Mouse (Mus musculus) retina, postnatal 7 days (tissue): ENCODE measurements around the gene Arap1.

Experiments used
- DNase-seq: peaks from one replicate; pipeline ENCODE4 v3.0.0-alpha.2; 2012; ENCODE audit warnings: low read depth, low spot score

Gene Arap1

DNA sequence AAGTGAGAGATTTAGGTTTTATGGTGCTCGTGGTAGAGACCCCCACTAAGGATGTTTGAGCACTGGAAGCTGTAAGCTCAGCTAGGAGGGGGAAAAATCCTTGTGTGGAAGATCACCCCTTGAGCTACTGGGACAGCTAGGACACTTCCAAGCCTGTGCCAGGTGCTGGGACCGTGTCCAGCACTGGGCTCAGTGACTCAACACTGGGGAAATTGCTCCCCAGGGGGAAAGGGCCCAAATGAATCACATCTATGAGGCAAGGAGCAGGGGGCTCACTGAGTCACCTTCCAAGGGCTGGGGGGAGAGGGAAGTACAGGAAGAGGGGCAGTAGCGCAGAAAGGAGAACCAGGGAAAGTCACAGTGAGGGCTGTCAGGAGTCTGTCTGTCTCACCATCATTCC lies 102.0 kb downstream of the Arap1 start:
- no peak for DNase-seq

DNA sequence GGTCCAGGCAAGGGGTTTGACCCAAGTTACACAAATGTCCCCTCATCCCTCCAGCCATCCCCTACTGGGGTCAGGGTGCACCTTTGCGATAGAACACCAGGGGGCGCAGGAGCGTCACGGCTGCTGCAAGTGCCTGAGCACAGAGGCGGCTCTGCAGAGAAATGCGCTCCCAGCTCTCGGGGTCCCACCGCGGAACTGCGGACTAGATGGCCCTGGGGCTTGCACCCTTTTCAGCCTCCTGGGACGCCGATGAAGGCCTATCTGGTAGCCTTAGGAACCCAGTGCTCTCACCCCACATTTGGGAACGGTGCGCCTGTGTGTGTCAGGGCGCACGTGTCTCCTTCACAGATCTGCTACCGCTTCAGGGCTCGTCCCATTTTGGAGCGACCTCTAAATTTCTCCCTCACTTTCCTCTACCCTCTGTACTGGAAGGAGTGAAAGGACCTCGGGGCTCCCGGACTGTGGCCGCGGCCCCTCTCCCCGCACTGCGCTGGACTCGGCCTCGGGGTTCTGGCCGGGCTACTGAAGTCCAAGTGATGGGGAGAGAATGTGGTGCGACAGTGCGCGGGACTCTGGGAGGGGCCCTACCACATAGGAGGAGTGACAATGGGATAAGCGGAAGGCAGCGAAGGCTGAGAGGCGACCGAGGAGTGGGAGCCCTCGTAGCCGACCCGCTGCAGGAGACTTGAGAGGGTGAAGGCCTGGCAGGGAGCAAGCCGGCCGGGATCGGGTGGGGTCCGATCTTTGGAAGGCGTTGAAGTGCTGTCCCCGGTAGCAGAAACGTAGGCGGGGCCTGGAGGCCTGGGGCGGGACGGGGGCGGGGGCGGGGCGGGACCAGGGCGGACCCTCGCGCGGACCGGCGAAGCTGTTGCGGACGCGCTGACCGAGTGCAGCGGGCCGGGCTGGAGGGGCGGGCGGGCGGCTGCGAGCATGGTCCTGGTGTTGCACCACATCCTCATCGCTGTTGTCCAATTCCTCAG lies 102.8 kb downstream of the Arap1 start:
- DNase-seq = peak; percentile 72

DNA sequence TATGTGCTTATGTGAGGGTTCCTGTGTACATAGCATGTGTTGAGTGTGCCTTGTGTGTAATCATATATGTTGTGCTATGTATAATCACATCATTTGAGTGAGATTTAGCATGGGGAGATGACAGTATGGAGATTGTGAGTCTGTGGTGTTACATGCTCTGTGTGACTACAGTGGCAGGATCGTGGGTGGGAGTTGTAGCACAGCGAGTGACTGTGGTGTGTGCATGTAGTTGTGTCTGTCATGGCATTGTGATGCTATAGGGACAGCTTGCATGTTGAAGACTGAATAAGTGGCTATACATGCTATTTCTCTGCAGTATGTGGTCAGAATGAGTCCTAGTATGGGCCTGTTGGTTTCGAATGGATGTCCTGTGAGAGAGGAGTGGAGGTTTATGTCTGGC lies 104.8 kb downstream of the Arap1 start:
- no peak for DNase-seq

DNA sequence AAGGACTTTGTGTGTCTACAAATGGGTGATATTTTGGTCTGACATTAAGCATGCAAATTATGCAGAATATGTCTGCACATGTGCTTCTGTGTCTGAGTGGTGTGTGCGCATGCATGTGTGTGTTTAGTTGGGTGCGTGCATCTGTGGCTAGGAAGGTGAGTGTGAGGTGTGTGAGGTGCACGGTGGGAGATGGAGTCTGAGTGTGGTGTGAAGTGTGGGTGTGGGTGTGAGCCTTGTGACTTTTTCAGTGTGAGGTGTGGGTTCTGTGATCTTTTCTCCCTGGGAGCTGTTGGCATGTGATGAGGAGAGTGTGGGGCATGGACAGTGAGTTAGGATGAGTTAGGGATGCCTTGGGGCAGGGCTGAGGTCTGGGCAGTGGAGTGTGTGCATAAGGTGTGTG lies 105.4 kb downstream of the Arap1 start:
- DNase-seq = no peak

DNA sequence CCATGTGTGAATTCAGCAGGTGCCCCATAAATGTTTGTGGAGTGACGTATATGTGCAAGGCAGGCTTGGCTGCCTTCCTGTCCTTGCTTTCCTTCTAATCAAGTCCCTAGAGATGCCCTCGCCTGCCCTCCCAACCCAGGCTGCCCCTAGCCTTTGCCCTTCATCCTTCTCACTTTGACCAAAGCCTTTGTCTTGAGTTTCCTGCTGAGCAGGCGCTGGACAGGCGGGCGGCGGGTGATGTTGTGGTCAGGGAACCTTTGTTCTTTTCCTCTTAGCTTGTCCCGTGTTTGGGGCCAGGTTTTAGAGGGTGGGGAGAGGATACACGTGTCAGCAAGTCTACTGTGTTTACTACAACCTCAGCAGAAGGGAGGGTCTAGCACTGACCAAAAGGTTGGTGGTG lies 105.9 kb downstream of the Arap1 start:
- no peak for DNase-seq

DNA sequence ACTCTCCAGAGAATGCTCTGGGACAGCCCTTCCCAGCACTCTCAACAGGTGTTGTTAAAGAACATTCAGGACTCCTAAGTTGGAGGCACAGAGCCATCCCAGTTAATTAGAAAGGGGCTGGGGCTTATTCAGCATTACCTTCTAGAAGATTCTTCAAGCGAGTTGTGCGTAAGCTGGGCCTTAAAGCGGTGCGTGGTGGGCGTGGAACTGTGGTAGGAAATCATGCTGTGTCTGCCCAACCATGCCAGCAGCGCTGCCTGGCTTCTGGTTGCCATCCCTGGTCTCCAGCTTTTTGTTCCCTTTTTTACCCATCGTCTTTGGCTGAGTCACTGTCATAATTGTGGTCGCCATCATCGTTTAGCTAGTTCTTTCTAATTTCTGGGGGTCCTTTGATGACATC lies 106.6 kb downstream of the Arap1 start:
- no peak for DNase-seq

DNA sequence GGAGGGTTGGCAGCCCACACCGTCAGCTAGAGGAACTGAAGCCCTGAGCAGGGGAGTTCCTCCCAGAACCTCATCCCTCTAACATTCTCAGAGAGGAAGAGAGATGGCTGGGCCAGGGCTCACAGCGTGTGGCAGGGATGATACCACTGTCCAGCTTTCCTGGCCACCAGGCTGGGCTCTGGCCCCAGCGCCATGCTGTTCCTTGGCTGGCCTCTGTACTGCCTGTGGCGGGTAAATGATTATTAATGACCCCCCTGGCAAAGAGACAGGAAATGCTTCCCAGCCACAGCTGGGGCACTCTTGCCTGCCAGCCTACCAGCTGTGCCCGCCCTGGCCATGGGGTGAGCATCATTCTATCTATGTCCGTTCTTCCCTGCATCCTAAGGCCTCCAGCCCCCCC lies 107.3 kb downstream of the Arap1 start:
- no peak for DNase-seq

DNA sequence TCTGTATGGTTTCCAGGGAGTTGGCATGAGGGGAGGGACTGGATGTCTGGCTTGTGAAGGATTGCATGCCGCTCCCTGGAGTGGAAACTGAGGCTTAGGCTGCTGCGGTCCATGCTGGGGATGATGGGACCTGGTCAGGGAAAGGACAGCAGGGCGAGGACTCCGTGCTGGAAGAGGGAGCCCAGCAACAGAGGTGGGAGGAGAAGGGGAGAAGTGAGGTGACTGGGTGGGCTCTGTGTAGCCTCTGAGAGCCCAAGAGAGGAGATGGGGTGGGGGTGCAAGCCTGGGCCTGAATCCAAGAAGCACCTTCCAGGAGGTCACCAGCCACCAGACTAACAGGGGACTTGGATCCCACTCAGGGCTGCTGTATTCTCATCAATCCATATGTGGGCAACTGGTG lies 108.5 kb downstream of the Arap1 start:
- no peak for DNase-seq

DNA sequence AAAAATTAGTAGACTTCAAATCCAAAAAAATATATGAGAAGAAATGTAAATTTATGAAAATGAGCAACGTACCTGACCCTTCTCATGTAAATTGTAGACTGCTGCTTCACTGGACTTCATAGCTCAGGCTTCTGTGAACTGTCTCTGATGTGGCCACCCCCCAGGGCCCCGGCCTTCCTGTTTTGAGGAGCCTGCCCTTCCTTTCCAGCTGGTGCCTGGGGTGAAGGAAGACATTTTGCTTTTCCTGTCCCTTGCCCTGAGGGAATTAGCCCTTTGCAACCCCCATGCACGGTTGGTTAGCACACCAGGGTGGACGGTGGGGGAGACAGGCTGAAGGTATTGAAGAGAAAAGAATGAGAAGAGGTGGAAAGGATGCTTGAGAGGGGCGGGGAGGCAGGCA lies 108.9 kb downstream of the Arap1 start:
- no peak for DNase-seq

DNA sequence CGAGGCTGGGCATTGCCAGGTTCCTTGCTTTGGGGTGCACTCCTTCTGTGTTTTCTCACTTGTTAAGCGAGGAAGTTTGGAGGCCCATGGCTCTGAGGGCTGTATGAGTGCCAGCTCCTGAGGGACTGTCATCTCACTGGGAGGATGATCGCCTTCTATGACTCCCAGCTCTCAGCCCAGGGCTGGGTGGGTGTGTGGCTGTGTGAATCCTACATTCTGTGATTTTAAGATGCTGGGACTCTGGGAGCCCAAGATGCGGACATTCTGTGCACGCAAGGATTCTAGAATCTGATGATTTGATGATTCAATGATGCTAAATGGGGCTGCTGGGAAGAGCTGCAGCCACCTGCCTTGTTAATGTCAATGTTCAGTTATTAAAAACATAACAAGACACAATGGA lies 109.4 kb downstream of the Arap1 start:
- no peak for DNase-seq

DNA sequence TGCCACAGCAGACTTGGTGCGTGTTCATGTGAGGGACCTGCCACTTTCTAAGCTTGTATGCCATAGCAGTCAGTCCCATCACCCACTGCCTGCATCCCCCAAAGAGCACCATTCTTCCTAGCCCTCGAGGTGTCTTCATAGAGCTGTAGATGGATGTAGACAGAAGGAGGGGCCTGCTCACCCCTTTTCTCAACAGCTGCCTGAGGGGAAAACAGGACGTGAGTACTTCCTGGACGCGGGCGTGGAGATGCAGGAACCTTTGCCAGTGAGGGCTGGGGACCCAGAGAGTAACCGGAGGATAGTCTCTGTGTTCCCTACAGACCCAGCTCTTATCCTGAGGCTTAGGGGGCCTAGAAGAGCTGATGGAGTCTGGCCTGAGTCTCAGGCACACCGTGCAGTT lies 109.9 kb downstream of the Arap1 start:
- DNase-seq = no peak

DNA sequence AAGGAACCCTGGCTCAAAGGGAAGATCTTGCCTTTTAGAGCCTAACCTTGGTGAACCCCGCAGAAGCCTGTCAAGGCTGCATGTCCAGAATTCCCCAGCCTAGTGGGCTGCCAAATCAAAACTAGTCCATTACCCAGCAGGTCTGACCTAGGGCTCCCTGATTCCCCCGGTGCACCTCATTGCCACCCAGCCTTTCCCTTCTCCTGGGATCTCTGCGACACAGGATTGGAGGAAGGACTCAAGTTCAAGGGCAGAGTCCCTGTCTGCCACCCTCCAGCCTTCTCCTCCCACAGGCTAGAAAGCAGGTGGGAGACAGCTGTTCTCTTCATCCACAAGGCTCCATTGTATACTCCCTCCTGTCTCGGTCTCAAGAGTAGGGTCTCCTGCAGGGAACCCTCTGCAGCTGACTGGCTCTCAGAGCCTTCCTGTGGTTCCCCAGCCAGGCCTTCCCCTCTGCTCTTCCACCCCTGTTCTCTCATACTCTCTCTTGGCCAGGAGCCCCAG lies 110.5 kb downstream of the Arap1 start:
- no peak for DNase-seq

DNA sequence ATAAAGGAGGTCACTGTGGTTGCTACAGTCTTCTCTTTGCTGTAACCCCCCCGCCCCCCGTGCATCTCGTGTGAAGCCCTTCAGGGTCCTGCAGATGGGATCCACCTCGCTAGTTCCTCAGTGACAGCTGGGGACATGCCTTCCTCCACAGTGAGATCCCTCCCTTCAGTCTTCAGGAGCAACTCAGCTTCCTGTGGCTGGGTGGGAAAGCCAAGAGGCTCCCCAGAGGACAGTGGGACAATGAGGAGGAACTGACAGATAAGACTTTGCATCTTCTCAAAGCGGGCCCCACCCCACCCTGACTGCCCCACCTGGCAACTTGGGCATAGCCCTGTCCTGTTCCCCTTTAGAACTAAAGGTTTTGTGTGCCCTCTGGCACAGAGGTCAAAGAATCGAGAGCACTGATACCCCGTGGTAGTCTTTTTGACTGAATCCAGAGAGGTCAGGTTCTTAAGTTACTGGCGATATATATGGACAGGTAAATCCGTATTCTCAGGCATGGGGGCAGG lies 111.5 kb downstream of the Arap1 start:
- DNase-seq = no peak

DNA sequence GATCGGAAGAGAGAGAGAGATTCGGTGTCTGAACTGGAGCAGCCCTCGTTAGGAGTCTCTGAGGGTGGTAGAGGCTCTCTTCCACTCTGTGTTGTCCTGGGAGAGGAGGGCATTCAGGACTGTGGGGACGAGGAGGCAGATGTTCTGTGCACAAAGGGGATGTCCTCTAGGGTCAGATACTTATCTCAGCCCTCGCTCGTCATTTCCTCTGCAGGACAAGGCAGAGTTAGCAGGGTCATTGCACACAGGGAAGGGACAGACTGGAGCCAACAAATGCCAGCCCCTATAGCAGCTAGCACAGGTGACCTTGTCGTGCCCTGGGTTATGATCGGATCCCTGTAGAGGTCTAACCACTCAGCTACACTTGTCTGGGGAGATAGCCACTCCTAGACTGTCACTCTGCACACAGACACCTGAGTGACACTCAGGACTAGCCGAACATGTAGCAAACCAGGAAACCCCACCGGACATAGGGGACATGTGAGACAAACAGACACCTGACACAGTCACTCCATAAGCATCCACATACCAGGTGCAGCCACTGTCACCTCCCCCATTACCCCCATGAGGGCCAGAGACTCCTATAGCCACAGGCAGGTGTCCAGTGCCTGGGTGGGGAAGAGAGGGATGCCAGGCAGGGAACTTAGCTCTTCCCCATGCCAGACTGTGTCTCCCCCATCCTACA lies 112.2 kb downstream of the Arap1 start:
- DNase-seq = no peak

DNA sequence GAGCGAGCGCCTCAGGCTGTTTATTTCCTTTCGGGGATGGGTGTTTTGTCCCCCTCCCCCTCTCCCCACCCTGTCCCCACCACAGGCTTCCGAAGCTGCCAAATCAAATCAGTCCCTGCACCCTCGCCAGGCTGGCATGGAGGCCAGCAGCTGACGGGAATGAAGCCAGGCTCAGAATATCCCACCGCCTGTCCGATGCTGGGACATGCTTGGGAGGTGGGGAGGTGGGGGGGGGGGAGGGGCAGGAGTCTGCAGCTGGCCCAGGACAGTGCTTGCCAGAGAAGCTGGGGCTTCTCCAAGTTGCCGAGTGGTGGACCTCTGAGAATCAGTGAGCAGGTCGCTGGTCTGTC lies 112.7 kb downstream of the Arap1 start:
- DNase-seq = no peak

DNA sequence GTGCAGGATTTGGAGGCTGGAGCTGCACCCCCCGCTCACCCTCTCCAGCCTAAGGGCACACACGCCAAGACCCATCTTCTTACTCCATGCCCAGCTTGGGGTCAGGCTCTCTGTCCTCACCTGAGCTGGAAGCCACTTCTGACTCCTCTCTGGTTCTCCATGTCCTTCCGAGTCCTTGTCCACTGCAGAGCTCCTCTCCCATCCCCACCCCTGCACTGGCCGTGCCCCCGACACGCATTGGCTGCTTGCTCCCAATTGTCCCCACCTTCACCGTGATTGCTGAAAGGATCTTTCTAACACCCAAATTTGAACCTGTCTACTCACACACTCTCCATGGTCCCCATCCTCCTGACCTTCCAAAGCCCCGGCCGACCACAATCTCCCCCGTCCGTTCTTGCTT lies 113.7 kb downstream of the Arap1 start:
- no peak for DNase-seq
